Mouse (Mus musculus): ENCODE results near the gene Ankrd65. TPM values are rescaled to one million over a fixed set of nuclear protein-coding genes. Genes with fewer than 3 reads are reported as not detected.

Gene Ankrd65
- polyA plus RNA-seq, 1 experiment, result not detected

- no peak for TF ChIP-seq CTCF (IDR thresholded peaks at IDR 0.05; ENCODE audit: borderline replicate concordance, extremely low read depth, insufficient read depth, insufficient read length)
- TF ChIP-seq POLR2A (IDR thresholded peaks at IDR 0.05; ENCODE audit: borderline replicate concordance, extremely low read depth, insufficient read depth, insufficient read length, poor library complexity, severe bottlenecking), result no peak
- DNase-seq (ENCODE audit: low read depth), result no peak
Observed at GRCm38 (mm10) chr4:155791240-155791933, 1.1 kb downstream of the Ankrd65 start.

- no peak for DNase-seq (ENCODE audit: low read depth)
- no peak for TF ChIP-seq POLR2A (IDR thresholded peaks at IDR 0.05; ENCODE audit: borderline replicate concordance, extremely low read depth, insufficient read depth, insufficient read length, poor library complexity, severe bottlenecking)
- no peak for TF ChIP-seq CTCF (IDR thresholded peaks at IDR 0.05; ENCODE audit: borderline replicate concordance, extremely low read depth, insufficient read depth, insufficient read length)
Observed at GRCm38 (mm10) chr4:155793730-155794129, 3.5 kb downstream of the Ankrd65 start.

- TF ChIP-seq POLR2A (IDR thresholded peaks at IDR 0.05; ENCODE audit: borderline replicate concordance, extremely low read depth, insufficient read depth, insufficient read length, poor library complexity, severe bottlenecking) (no peak), CTCF (IDR thresholded peaks at IDR 0.05; ENCODE audit: borderline replicate concordance, extremely low read depth, insufficient read depth, insufficient read length) (no peak)
- DNase-seq (ENCODE audit: low read depth), result no peak
Observed at GRCm38 (mm10) chr4:155802075-155802474, 11.8 kb downstream of the Ankrd65 start.

GRCm38 (mm10) chr4:155802741-155803339 is 12.6 kb downstream of the Ankrd65 start, which contains the start of gene Mrpl20:
Gene Mrpl20 (plus strand): TSS chr4:155802878.
- TF ChIP-seq CTCF (IDR thresholded peaks at IDR 0.05; ENCODE audit: borderline replicate concordance, extremely low read depth, insufficient read depth, insufficient read length), result no peak
- TF ChIP-seq POLR2A (IDR thresholded peaks at IDR 0.05; ENCODE audit: borderline replicate concordance, extremely low read depth, insufficient read depth, insufficient read length, poor library complexity, severe bottlenecking), result no peak
- peak; percentile 27 for DNase-seq (ENCODE audit: low read depth)

GRCm38 (mm10) chr4:155803340-155804041 is 13.3 kb downstream of the Ankrd65 start:
- TF ChIP-seq POLR2A (IDR thresholded peaks at IDR 0.05; ENCODE audit: borderline replicate concordance, extremely low read depth, insufficient read depth, insufficient read length, poor library complexity, severe bottlenecking) (peak; percentile 76; the same call in 1 of the 2 replicates), CTCF (IDR thresholded peaks at IDR 0.05; ENCODE audit: borderline replicate concordance, extremely low read depth, insufficient read depth, insufficient read length) (no peak)

GRCm38 (mm10) chr4:155807841-155808240 is 17.6 kb downstream of the Ankrd65 start:
- no peak for TF ChIP-seq POLR2A (IDR thresholded peaks at IDR 0.05; ENCODE audit: borderline replicate concordance, extremely low read depth, insufficient read depth, insufficient read length, poor library complexity, severe bottlenecking)
- no peak for TF ChIP-seq CTCF (IDR thresholded peaks at IDR 0.05; ENCODE audit: borderline replicate concordance, extremely low read depth, insufficient read depth, insufficient read length)
- no peak for DNase-seq (ENCODE audit: low read depth)

More at GRCm38 (mm10) chr4:155803340-155804041, 13.3 kb downstream of the Ankrd65 start:
- DNase-seq (ENCODE audit: low read depth), result peak; percentile 98

- no peak for TF ChIP-seq CTCF (IDR thresholded peaks at IDR 0.05; ENCODE audit: borderline replicate concordance, extremely low read depth, insufficient read depth, insufficient read length)
- TF ChIP-seq POLR2A (IDR thresholded peaks at IDR 0.05; ENCODE audit: borderline replicate concordance, extremely low read depth, insufficient read depth, insufficient read length, poor library complexity, severe bottlenecking), result peak; percentile 77
- peak; percentile 99 for DNase-seq (ENCODE audit: low read depth)
Observed at GRCm38 (mm10) chr4:155811929-155812664, 21.9 kb downstream of the Ankrd65 start, which contains the start of gene Ccnl2. Gene Ccnl2 (plus strand): TSS chr4:155812489.

GRCm38 (mm10) chr4:155812665-155813181 is 22.5 kb downstream of the Ankrd65 start:
- TF ChIP-seq POLR2A (IDR thresholded peaks at IDR 0.05; ENCODE audit: borderline replicate concordance, extremely low read depth, insufficient read depth, insufficient read length, poor library complexity, severe bottlenecking) (no peak), CTCF (IDR thresholded peaks at IDR 0.05; ENCODE audit: borderline replicate concordance, extremely low read depth, insufficient read depth, insufficient read length) (no peak)
- DNase-seq (ENCODE audit: low read depth), result peak; percentile 41

- TF ChIP-seq CTCF (IDR thresholded peaks at IDR 0.05; ENCODE audit: borderline replicate concordance, extremely low read depth, insufficient read depth, insufficient read length) (no peak), POLR2A (IDR thresholded peaks at IDR 0.05; ENCODE audit: borderline replicate concordance, extremely low read depth, insufficient read depth, insufficient read length, poor library complexity, severe bottlenecking) (no peak)
- no peak for DNase-seq (ENCODE audit: low read depth)
Observed at GRCm38 (mm10) chr4:155817533-155817932, 27.3 kb downstream of the Ankrd65 start.

- peak; percentile 36 for DNase-seq (ENCODE audit: low read depth)
- TF ChIP-seq CTCF (IDR thresholded peaks at IDR 0.05; ENCODE audit: borderline replicate concordance, extremely low read depth, insufficient read depth, insufficient read length) (no peak), POLR2A (IDR thresholded peaks at IDR 0.05; ENCODE audit: borderline replicate concordance, extremely low read depth, insufficient read depth, insufficient read length, poor library complexity, severe bottlenecking) (no peak)
Observed at GRCm38 (mm10) chr4:155821025-155821424, 30.8 kb downstream of the Ankrd65 start.
